Mouse (Mus musculus): ENCODE data around the gene Cryab.
A peak's percentile ranks its signal among the peaks of the same experiment; 100 is the strongest.

The Cryab gene

DNA sequence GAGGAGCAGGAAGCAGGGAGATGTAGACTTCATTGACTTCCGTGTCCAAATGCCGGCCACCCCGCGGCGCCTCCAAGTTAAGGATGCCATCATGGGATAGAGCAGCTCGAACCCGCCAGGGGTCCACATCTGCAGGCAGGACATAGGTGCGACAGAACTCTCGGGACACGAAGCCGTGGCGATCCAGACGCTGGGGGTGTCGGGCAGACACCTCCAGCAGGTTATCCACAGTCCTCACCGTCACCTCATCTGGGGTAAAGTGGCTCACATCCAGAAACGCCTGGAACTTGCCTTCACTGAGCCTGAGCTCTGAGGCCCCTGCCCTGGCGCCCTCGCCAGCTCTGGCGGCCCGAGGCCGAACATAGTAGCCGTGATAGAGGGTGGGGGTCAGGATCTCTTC is at the start of gene Cryab:
Cryab (plus strand) TSS at position 3 of the 400 bp plus-strand sequence.
- no peak for DNase-seq (ENCODE audit: low read depth, low spot score)

- no peak for DNase-seq (ENCODE audit: low read depth, low spot score)
These were observed 46.2 kb upstream of the Cryab start for GRCm38 (mm10) chr9:50704907-50705306.

DNA sequence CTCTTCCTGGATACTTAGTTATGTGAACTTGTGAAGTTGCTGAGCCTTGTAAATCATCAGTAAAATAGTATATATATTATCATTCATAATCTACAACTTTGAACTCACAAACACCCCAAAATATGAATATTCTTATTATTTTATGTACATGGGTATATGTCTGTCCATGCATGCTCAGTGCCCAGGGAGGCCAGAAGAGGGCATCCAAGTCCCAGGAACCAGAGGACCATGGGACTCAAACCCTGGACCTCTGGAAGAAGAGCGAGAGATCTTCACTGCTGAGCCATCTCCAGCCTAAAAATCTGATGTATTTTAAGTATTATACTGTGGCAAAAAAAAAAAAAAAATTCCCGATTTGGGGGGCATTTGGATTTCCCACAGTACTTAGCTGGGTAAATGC is 42.0 kb upstream of the Cryab start:
- no peak for DNase-seq (ENCODE audit: low read depth, low spot score)

DNA sequence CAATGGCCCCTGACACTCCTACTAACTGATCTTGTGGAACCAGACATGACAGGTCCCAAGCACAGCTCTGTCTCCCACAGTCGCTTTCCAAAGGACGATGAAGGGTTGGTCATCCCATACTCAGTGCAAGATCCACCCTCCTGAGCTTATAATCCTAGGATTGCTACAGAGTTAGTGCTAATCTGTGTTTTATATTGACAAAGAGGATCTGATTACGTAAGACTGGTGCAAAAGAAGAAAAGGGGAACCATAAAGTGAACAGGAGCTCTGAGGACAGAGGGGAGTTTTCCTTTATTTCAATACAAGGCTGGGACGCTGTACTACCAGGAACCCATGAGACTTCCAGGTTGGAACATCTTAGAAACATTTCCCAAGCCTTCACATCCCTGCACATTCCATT is 39.8 kb upstream of the Cryab start:
- no peak for DNase-seq (ENCODE audit: low read depth, low spot score)

DNA sequence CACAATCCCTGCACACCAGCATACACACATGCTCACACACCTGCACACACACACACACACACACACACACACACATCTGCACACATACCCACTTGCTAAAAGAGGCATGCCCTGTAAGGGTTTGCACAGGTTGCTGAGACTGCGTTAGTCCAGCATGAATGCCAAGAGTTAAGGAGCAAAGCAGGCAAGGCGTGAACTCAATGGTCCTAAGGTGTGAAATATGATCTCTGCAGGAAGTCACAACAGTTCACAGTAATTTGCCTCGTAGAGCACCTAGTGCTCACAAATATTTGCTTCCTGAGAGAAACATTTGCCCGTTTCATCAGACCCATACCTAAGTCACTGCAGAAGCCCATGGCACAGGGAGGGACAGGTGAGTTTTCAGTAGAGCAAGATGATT is 36.9 kb upstream of the Cryab start:
- no peak for DNase-seq (ENCODE audit: low read depth, low spot score)

DNA sequence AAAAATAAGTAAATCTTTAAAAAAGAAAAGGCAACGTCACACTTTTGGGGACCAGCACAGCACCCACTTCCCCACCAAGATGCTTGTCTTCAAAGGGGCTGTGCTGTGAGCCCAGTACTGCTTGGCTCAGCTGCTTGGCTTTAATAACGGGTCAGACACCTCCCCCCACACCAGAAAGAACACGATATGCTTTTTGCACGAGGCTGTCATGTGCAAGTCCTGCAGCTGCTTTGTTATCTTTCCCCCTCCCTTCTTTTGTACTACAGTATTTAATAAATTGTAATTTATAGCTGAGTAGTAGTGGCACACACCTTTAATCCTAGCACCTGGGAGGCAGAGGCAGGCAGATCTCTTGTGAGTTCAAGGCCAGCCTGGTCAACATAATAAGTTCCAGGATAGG is 32.2 kb upstream of the Cryab start:
- DNase-seq (ENCODE audit: low read depth, low spot score): no peak

DNA sequence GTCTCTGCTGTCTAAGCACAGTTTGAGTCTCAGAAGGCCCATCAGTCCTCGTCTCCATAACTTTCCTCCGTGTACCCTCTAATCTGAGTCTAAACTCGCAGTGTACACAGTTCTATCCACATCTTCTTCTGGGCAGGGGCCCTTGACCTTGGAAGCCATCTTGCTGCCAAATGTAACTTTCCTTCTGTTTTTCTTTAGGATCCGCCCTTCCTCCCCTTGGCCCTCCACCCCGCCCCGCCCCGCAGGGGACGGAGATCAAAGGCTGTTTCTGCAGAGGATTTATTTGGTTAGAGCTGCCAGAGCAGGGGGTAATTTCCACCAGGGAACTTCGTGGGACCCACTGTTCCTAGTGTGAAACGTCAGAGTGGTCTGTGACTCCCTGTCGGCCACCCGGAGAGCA is 30.1 kb upstream of the Cryab start:
- DNase-seq (ENCODE audit: low read depth, low spot score): no peak

GRCm38 (mm10) chr9:50722451-50722911 is 28.6 kb upstream of the Cryab start:
- no peak for DNase-seq (ENCODE audit: low read depth, low spot score)

- no peak for DNase-seq (ENCODE audit: low read depth, low spot score)
These were observed 27.7 kb upstream of the Cryab start for GRCm38 (mm10) chr9:50723406-50723805.

DNA sequence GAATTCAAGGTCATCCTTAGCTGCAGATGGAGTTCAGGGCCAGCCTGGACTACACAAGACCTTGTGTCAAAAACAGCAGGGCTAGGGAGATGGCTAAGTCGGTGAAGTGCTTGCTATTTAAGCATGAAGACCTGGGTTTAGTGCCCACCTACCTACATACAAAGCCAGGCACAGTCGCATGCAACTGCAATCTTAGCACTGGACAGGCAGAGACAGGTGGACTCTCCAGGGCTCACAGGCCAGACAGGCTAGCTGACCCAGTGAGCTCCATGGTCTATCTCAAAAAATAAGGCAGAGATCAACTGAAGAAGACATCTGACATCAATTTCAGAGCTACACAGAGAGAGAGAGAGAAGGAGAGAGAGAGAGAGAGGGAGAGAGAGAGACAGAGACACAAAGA is 27.0 kb upstream of the Cryab start:
- DNase-seq (ENCODE audit: low read depth, low spot score): no peak

- DNase-seq (ENCODE audit: low read depth, low spot score): no peak
These were observed 26.3 kb upstream of the Cryab start for GRCm38 (mm10) chr9:50724661-50725330.

GRCm38 (mm10) chr9:50725921-50726590 is 25.1 kb upstream of the Cryab start:
- DNase-seq (ENCODE audit: low read depth, low spot score): no peak

- DNase-seq (ENCODE audit: low read depth, low spot score): no peak
These were observed 23.8 kb upstream of the Cryab start for GRCm38 (mm10) chr9:50727171-50727924.

DNA sequence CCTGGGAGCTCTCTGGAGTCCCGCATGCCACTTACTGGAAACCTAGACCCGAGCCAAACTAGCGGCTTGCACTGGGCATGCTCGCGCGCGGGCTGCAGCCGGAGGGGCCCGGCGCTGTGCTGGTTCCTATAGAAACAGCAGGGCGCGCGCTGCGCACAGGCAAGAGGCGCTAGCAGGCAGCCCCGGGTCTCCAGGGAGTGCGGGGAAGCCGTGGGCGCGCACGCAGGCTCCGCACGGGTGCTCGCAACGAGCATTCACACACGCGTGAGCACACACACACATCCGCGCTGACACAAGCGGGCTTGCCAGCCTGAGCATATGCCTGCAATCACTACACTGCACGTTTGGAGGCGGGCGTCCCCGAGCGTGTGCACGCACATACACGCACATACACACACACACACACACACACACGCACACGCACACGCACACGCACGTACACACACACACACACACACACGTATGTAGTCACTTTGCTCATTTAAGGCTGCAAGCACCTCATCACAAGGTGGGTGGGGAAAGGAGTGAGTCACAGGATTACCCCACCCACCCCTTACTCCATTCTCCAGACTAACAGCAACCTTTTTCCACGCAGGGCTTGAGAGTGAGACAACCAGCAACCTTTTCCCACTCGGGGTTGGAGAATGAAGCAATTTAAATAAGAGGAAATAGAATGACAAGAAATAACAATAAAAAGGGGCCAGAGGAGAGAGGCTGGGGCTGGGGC is 23.0 kb upstream of the Cryab start:
- DNase-seq (ENCODE audit: low read depth, low spot score): peak; percentile 66

DNA sequence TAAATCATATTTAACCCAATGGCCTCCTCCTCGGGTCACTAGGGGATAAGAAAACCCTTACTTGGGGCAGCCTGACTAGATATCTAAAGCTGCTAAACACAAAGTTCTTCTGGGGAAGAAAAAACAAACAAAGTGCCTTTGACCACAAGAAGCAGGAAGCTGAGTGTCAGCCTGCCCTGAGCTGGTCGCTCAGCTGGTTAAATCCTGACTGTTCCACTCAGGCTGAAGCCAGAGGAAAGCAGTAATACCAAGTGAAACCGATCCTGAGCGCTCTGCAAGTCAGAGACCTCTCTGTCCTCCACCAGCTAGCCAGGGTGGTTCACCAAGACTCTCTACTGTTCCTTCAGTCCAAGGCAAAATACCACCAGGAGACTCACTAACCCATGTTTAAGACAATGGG is 21.5 kb upstream of the Cryab start:
- DNase-seq (ENCODE audit: low read depth, low spot score): no peak

GRCm38 (mm10) chr9:50732560-50732959 is 18.6 kb upstream of the Cryab start:
- DNase-seq (ENCODE audit: low read depth, low spot score): no peak

- peak; percentile 51 for DNase-seq (ENCODE audit: low read depth, low spot score)
These were observed 16.1 kb upstream of the Cryab start for GRCm38 (mm10) chr9:50734989-50735388.

DNA sequence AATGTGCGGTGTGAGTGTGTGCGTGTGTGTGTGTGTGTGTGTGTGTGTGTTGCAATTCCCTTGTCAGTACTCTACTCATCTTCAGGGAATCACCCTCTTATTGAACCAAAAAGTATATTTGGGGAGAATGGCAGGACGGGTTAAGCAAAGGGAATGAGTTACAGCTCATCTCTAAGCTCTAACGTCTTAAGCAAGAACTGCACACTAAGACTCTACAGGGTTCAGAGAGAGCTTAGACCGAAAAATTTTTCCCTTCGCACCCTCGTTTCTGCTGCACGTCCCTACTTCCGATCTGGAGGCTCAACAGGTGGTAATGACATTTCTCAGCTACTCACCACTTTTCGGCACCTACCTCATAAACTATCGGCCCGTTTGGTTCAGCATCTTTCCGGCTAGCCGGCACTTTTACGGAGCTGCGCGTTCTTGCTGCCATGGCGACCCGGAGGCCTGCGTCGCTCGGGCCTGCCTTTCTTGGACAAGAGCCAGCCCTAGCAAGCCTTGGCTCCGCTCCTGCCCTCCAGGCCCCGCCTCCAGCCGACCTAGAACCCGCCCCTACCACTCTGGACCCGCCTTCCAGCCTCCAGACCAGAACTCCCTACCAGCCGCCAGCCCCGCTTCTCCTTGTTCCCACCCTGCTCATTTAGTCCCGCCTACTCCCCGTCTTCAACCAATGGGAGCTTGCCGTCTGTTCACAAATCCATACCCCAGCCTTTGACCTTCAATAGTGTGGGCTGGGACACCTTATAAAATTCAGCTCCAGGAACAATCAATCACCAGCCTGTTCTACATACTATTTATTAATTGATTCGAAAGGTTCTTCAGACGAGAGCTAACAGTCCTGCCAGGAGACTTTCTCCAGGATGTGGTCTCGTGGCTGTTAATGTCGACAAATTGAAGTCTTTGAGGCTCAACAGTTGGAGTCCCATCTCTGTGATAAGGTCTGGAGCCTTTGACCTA is 11.9 kb upstream of the Cryab start, which contains the start of gene Dixdc1:
Dixdc1 (minus strand) TSS at position 604 of the 957 bp plus-strand sequence.
- peak; percentile 82 for DNase-seq (ENCODE audit: low read depth, low spot score)

DNA sequence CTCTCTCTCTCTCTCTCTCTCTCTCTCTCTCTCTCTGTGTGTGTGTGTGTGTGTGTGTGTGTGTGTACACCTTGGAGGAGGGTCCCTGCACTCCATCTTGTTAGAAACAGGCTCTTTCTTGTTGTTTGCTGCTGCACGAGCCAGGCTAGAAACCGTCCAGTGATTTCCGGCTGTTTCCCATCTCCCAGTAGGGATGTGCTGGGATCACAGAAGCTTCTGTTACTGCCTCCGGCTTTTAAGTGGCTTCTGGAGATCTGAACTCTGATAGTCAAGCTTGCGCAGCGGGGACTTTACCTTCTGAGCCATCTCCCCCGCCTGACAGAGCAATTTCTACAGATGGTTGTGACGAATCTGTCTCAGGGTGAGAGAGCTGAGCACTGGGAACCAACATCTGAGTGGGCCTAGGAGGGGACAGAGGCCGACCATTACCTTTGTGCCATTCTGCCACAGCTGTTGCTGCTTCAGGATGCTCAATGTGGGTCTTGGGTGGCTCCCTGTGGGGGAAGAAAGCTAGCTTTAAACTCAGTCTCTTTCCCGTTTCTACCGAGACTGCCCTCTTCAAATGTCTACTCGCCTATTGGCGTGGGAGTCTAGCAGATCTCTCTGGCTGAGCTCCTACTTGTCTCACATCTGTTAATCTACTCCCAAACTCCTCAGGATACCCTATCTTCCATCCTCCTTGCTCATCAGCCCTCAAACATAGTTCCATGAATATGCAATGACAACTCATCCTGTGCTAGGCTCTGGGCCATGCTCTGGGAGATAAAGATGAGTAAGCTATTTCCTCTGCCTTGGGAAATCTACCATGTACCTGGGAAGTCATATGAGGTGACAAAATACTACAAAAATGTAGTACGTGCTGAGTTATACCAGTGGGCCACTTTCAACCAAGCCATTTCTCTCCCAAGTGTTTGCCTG is 10.0 kb upstream of the Cryab start:
- no peak for DNase-seq (ENCODE audit: low read depth, low spot score)

DNA sequence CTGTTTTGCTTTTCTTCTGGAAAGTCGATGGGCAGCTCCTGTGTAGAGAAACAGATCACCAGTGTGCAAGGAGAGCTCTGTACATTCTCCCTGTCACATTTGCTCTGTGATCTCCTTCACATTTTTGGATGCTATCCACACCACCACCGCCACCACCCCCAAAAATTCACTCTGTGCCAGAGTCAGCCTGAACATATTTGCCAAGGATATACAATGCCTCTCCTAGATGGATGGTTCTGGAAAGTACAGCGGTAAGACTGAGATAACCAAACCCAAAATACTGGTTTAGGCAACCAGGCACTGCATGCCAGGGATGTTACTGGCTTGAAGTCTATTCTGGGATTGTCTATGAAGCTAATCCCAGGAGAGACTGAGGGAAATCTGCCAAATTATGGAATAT is 8.9 kb upstream of the Cryab start:
- DNase-seq (ENCODE audit: low read depth, low spot score): no peak
